Mouse (Mus musculus) small intestine, adult 2 months (tissue): Measurements from ENCODE around the gene Cmtm3.

Source experiments
- CTCF ChIP-seq: fragments of 200-500 bp; IDR thresholded peaks from 2 replicates; pipeline ENCODE4 v1.5.1; 2012; ENCODE audit warnings: low read depth, mild to moderate bottlenecking, control low read depth, inconsistent platforms, low read length, moderate library complexity, mixed read lengths; ENCODE audit not compliant: insufficient replicate concordance, insufficient read length; ENCODE audit errors: extremely low read depth
- POLR2A ChIP-seq: fragments of 200-500 bp; IDR thresholded peaks from 2 replicates; pipeline ENCODE4 v1.6.1; 2012; ENCODE audit warnings: low read depth, mild to moderate bottlenecking, control low read depth, inconsistent platforms, low read length, moderate library complexity

- TF ChIP-seq CTCF (no peak), POLR2A (no peak)
Measured at GRCm38 (mm10) chr8:104380269-104380668, 41.1 kb downstream of the Cmtm3 start.
